Mouse (Mus musculus) hindbrain, embryonic 13.5 days (tissue): ENCODE data around the gene Dpm3. TPM values are rescaled to one million over a fixed set of nuclear protein-coding genes. Genes with fewer than 3 reads are reported as not detected.

Experiments
- ATAC-seq: fragments of 200-750 bp; cut with Nextera tagmentation; 2 replicates; pipeline ENCODE4 v1.8.0; 2017; ENCODE audit warnings: moderate TSS enrichment; ENCODE audit not compliant: low FRiP score
- H3K27ac ChIP-seq: fragments of 300-500 bp; sonication (generic); 2 replicates; pipeline ENCODE4 v1.5.1; 2015; ENCODE audit warnings: inconsistent platforms, mild to moderate bottlenecking, moderate library complexity
- H3K27me3 ChIP-seq: fragments of 300-500 bp; sonication (generic); 2 replicates; pipeline ENCODE4 v1.6.1; 2015; ENCODE audit warnings: mild to moderate bottlenecking, inconsistent platforms
- H3K36me3 ChIP-seq: fragments of 300-500 bp; sonication (generic); 2 replicates; pipeline ENCODE4 v1.6.1; 2015; ENCODE audit warnings: mild to moderate bottlenecking, inconsistent platforms
- H3K4me1 ChIP-seq: fragments of 300-500 bp; sonication (generic); replicated peaks from 2 replicates; pipeline ENCODE4 v1.6.1; 2015; ENCODE audit warnings: inconsistent platforms
- H3K4me2 ChIP-seq: fragments of 300-500 bp; sonication (generic); 2 replicates; pipeline ENCODE4 v1.6.1; 2015; ENCODE audit warnings: inconsistent platforms, mild to moderate bottlenecking, moderate library complexity
- H3K4me3 ChIP-seq: fragments of 300-500 bp; sonication (generic); 2 replicates; pipeline ENCODE4 v1.5.1; 2015; ENCODE audit warnings: mild to moderate bottlenecking, inconsistent platforms
- H3K9ac ChIP-seq: fragments of 300-500 bp; sonication (generic); 2 replicates; pipeline ENCODE4 v1.6.1; 2015; ENCODE audit warnings: mild to moderate bottlenecking, inconsistent platforms
- H3K9me3 ChIP-seq: fragments of 300-500 bp; sonication (generic); 2 replicates; pipeline ENCODE4 v1.6.1; 2016; ENCODE audit warnings: inconsistent platforms
- WGBS: fragments of 180-500 bp; shearing (Covaris S2); methylation state at CpG from one replicate; pipeline ENCODE4 v1.1.7; 2015; 5-methylcytosine and 5-hydroxymethylcytosine counted together
- polyA plus RNA-seq: library from polyadenylated mRNA; unstranded; fragments of >200 nt; fragmentation: Nextera tagmentation; extraction: Ambion mirVana; gene quantifications from 2 replicates; pipeline ENCODE4 v1.2.1, GENCODE M21; 2015

The Dpm3 gene
- polyA plus RNA-seq, 1 experiment from 2014 or later: 76.2 TPM

DNA sequence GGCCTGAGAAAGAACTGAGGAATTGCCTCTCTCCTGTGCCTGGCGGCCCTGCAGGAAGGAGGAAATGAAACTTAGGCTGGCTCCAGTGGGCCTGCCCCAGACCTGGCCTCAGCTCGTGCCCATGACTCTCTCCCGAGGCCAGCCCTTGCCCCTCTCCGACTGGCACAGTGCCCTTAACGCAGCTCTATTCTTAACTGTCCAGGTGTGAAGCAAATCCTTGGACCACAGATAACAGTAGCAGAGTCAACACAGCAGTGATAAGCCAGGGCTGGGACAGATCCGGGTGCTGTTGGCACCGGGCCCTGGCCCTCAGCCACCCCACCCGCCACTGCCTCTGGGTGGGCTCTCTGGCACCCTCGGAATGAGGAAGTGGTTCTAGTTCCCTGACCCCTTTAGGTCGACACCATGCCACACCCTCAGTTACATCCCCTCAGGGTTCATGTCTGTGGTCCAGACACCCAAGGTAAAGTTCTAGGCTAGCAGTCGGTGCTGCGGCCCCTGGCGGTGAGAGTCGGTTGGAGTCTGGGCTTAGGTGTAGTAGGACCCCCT, 25.5 kb upstream of the Dpm3 start:
- H3K36me3 ChIP-seq: peaks cover 59% of the 10 kb centered on the region
- H3K27ac ChIP-seq: no peak overlapping the region
- no peak overlapping the region for H3K4me3 ChIP-seq
- no peak overlapping the region for H3K9ac ChIP-seq
- peaks cover 2% of the 10 kb centered on the region for H3K4me1 ChIP-seq
- 0 out of 2 replicates have a peak, but pooled peaks cover 8% of the 10 kb centered on the region for H3K27me3 ChIP-seq
- ATAC-seq: no peak
- H3K4me2 ChIP-seq: no peak overlapping the region
- H3K9me3 ChIP-seq: no peaks in the 10 kb centered on the region
- WGBS: 82% methylated on average over 12 of the region's 14 CpGs

DNA sequence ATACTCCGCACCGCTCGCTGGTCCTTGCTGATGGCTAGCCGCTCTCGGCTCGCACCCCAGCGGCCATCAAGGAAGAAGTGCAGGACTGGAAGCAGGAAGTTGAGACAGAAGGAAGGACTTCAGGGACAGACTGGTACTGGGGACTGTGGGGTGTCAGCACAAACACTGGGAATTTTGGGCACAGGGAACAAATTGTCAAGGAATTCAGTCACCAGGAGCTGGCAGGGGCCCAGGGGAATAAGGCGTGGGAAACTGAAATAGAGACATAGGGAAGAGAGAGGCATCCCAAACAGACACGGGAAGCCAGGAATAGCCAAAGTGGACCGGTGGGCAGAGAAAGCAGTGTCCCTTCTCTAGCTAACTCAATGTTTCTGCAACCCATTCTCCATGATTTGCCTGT, 22.6 kb upstream of the Dpm3 start:
- Histone ChIP-seq H3K4me3 (no peak overlapping the region), H3K27me3 (no peaks in the 10 kb centered on the region), H3K4me1 (peaks cover under 1% of the 10 kb centered on the region; the same call in 1 of the 2 replicates), H3K27ac (no peak overlapping the region), H3K9ac (no peak overlapping the region), H3K9me3 (no peaks in the 10 kb centered on the region), H3K36me3 (peaks cover 88% of the 10 kb centered on the region), H3K4me2 (no peak overlapping the region)
- 94% methylated on average over 10 of the region's 10 CpGs for WGBS
- ATAC-seq: no peak

GRCm38 (mm10) chr3:89237682-89238081, 21.5 kb upstream of the Dpm3 start:
- Histone ChIP-seq H3K36me3 (peaks cover 97% of the 10 kb centered on the region), H3K4me2 (no peak overlapping the region), H3K4me3 (no peak overlapping the region), H3K9ac (no peak overlapping the region), H3K27ac (no peak overlapping the region), H3K27me3 (no peaks in the 10 kb centered on the region), H3K9me3 (no peaks in the 10 kb centered on the region), H3K4me1 (peaks cover 12% of the 10 kb centered on the region)
- WGBS: 94% methylated on average over 21 of the region's 21 CpGs
- ATAC-seq: no peak

GRCm38 (mm10) chr3:89238494-89238893, 20.7 kb upstream of the Dpm3 start:
- Histone ChIP-seq H3K9me3 (no peaks in the 10 kb centered on the region), H3K4me1 (peaks cover 20% of the 10 kb centered on the region), H3K4me2 (no peak overlapping the region), H3K27me3 (no peaks in the 10 kb centered on the region), H3K36me3 (peaks cover 90% of the 10 kb centered on the region), H3K27ac (no peak overlapping the region), H3K4me3 (no peak overlapping the region), H3K9ac (no peak overlapping the region)
- no peak for ATAC-seq
- 72% methylated on average over 8 of the region's 12 CpGs for WGBS

- ATAC-seq: no peak
These were observed 16.7 kb upstream of the Dpm3 start for GRCm38 (mm10) chr3:89242331-89242895.

DNA sequence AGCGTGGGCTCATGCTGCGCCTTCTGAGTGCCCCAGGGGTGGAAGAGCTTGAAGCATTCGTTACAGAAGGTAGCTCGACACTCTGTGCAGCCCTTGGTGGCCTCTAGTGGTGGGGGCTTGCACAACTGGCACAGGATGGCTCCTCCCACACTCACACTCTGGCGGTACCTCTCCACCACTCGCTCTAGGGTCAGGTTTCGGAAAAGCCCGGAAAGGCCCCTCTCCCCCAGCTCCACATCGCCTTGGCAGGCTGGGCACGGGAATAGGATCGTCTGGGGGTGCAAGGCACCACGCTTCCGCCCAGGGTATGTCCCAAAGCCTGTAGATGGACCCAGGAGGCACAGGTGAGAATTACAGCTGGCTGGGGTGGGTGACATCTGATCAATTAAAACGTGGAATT, 15.5 kb upstream of the Dpm3 start:
- Histone ChIP-seq H3K27ac (peak overlapping the region; percentile 98), H3K27me3 (no peaks in the 10 kb centered on the region), H3K9me3 (no peaks in the 10 kb centered on the region), H3K4me1 (peaks cover 50% of the 10 kb centered on the region), H3K9ac (peak overlapping the region; percentile 88), H3K4me3 (peak overlapping the region; percentile 72), H3K4me2 (peak overlapping the region; percentile 93), H3K36me3 (peaks cover 42% of the 10 kb centered on the region)
- ATAC-seq: 0 out of 2 replicates have a peak, but pooled peaks have one; percentile 9
- 15% methylated on average over 14 of the region's 14 CpGs for WGBS

More at GRCm38 (mm10) chr3:89242331-89242895, 16.7 kb upstream of the Dpm3 start:
- no peak overlapping the region for H3K27ac ChIP-seq
- H3K9me3 ChIP-seq: no peaks in the 10 kb centered on the region
- peak overlapping the region; percentile 93 for H3K4me2 ChIP-seq
- peaks cover 51% of the 10 kb centered on the region for H3K36me3 ChIP-seq
- 70% methylated on average over 9 of the region's 9 CpGs for WGBS
- H3K9ac ChIP-seq: no peak overlapping the region
- H3K4me1 ChIP-seq: peaks cover 43% of the 10 kb centered on the region
- peak overlapping the region; percentile 72; the same call in 1 of the 2 replicates for H3K4me3 ChIP-seq
- no peaks in the 10 kb centered on the region for H3K27me3 ChIP-seq

DNA sequence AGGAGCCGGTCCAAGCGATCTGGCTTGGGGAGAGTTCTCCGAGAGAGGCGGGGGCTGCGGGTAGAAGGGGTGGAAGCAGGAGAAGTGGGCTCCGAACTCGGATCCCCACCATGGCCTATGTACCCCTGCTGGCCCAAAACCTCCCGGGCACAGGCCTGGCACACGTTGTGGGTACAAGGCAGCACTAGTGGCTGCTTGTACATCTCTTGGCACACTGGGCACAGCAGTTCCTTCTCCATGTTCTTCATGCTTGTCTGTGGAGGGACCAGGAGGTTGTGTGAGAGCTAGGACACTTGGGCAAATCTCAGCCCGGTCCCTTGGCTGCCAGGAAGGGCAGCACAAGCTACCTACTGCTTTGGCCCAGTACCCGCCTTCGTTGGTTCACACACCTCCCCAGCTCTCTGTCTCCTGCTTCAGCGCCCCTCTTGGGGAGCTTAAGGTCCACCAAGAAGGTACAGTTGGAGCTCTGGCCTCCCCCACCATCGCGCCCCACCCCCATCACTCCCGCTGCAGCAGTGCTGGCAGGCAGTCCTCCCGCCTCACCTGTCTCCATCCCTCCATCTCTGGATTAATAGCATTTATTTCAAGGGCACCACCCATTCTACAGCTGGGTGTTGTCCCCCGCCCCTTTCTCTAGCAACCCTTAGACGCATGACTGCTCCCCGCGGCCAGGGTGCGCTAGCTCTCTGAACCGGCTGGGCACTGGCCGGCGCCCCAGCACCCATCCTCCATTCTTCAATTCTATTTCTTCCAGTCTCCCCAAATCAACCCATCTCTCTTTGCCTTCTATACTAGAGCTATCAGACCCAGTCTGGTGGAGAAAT, 14.8 kb upstream of the Dpm3 start:
- H3K4me1 ChIP-seq: peaks cover 50% of the 10 kb centered on the region
- H3K36me3 ChIP-seq: peaks cover 41% of the 10 kb centered on the region
- peak overlapping the region; percentile 88 for H3K9ac ChIP-seq
- peak overlapping the region; percentile 98 for H3K27ac ChIP-seq
- H3K9me3 ChIP-seq: no peaks in the 10 kb centered on the region
- 12% methylated on average over 25 of the region's 25 CpGs for WGBS
- H3K27me3 ChIP-seq: no peaks in the 10 kb centered on the region
- peak; percentile 47 for ATAC-seq
- peak overlapping the region; percentile 93 for H3K4me2 ChIP-seq
- H3K4me3 ChIP-seq: peak overlapping the region; percentile 72

- H3K4me2 ChIP-seq: peak overlapping the region; percentile 93
- under 1% methylated on average over 15 of the region's 26 CpGs for WGBS
- H3K9ac ChIP-seq: peak overlapping the region; percentile 88
- peak; percentile 67 for ATAC-seq
- H3K9me3 ChIP-seq: no peaks in the 10 kb centered on the region
- H3K27ac ChIP-seq: peak overlapping the region; percentile 98
- H3K27me3 ChIP-seq: no peaks in the 10 kb centered on the region
- peaks cover 40% of the 10 kb centered on the region for H3K36me3 ChIP-seq
- H3K4me3 ChIP-seq: peak overlapping the region; percentile 72
- peaks cover 50% of the 10 kb centered on the region for H3K4me1 ChIP-seq
These were observed 14.0 kb upstream of the Dpm3 start for GRCm38 (mm10) chr3:89244982-89245687.

DNA sequence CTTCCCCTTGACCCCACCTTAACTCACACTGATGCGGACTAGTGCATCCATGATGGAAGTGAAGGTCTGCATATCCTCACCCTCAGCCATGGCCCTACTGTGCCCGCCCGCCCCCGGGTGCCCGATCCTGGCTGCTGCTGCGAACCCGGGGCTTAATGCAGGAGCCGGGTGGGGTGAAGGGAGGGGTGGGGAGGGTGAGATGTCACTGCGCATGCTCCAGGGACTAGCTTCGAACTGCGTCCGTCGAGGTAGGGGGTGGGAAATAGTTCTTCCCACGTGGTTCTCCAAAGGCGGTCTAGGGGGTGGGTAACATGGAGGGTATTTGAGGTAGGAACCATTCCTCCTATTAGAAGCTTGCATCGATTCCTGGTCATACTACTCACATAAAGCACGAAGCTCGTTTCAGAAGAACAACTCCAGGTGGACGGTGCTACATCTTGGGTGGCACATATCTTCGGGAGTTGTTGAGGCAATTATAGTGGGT, 13.4 kb upstream of the Dpm3 start, which contains the start of gene Krtcap2:
Gene Krtcap2, plus strand, starts transcription at position 279 of the 484 bp plus-strand sequence.
- H3K36me3 ChIP-seq: peaks cover 34% of the 10 kb centered on the region
- peak within 1 kb of the TSS; percentile 88 for H3K9ac ChIP-seq
- H3K4me3 ChIP-seq: peak within 1 kb of the TSS; percentile 72
- H3K4me2 ChIP-seq: peak within 1 kb of the TSS; percentile 93
- WGBS: 3% methylated on average over 20 of the region's 20 CpGs
- peak; percentile 68 for ATAC-seq
- no peaks in the 10 kb centered on the region for H3K27me3 ChIP-seq
- H3K27ac ChIP-seq: peak within 1 kb of the TSS; percentile 98
- no peaks in the 10 kb centered on the region for H3K9me3 ChIP-seq
- peaks cover 55% of the 10 kb centered on the region for H3K4me1 ChIP-seq

- Histone ChIP-seq H3K9ac (peak within 1 kb of the TSS; percentile 88), H3K4me2 (peak within 1 kb of the TSS; percentile 93), H3K27me3 (no peaks in the 10 kb centered on the region), H3K4me3 (peak within 1 kb of the TSS; percentile 72), H3K4me1 (peaks cover 62% of the 10 kb centered on the region), H3K27ac (peak within 1 kb of the TSS; percentile 98), H3K36me3 (peaks cover 26% of the 10 kb centered on the region), H3K9me3 (no peaks in the 10 kb centered on the region)
- peak; percentile 49 for ATAC-seq
- under 1% methylated on average over 42 of the region's 42 CpGs for WGBS
These were observed 12.7 kb upstream of the Dpm3 start, which contains the start of gene Trim46 for GRCm38 (mm10) chr3:89246261-89247100. Gene Trim46, minus strand, starts transcription at chr3:89246309.

- Histone ChIP-seq H3K36me3 (peaks cover 17% of the 10 kb centered on the region), H3K9ac (peak overlapping the region; percentile 88; the same call in 1 of the 2 replicates), H3K27ac (no peak overlapping the region), H3K9me3 (no peaks in the 10 kb centered on the region), H3K4me1 (peaks cover 58% of the 10 kb centered on the region), H3K27me3 (peaks cover 3% of the 10 kb centered on the region; the same call in 1 of the 2 replicates), H3K4me3 (peak overlapping the region; percentile 72), H3K4me2 (peak overlapping the region; percentile 93)
- no peak for ATAC-seq
- 87% methylated on average over 4 of the region's 4 CpGs for WGBS
These were observed 11.7 kb upstream of the Dpm3 start for GRCm38 (mm10) chr3:89247466-89247865.
